Mouse (Mus musculus): Measurements from ENCODE around the gene Pitpnc1.

Gene Pitpnc1

DNA sequence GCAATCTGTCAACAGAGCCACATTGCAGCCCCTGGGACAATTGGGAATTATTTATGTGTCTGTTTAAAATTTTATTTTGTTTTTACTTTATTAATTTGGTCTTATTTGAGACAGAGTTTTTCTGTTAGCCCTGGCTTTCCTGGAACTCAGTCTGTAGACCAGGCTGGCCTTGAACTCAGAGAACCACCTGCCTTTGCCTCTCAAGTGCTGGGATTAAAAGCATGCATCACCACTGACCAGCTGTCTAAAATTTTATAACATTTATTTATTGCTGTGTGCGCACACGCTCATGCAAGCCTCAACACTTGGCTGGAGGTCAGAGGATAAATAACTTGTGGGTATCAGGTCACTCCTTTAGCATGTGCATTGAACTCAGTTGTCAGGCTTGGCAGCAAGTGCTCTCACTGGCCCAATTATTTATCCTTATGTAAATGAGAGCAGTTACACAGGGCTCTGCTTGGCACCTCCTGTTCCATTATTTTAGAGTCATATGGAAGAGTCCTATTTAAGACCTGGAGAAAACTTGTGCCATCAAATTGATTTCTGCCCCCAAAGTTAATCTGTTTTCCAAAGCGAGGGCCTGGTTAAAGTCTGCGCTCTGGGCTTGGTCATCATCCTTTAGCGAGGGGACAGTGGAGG is 237.1 kb downstream of the Pitpnc1 start:
- DNase-seq (ENCODE audit: low read depth, low spot score): no peak

DNA sequence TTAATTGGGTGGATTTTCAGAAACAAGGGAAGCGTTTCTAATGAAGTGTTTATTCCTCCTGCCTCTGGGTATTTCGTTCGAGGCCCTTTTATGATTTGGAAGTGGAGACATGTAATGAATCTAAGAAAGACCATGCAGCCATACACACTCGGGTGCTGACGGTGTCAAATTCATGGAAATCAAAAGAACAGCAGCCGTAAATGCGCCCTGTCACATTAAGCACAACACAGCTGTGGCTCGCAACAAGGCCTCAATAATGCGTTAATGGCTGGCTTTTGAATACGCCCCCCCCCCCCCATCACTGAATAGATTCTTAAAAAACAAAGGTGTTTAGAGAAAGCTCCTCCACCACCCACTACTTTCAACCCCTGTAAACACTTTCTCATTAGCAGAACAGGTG is 240.4 kb downstream of the Pitpnc1 start:
- DNase-seq (ENCODE audit: low read depth, low spot score): no peak

GRCm38 (mm10) chr11:107226431-107226830 is 244.1 kb downstream of the Pitpnc1 start:
- DNase-seq (ENCODE audit: low read depth, low spot score): no peak

DNA sequence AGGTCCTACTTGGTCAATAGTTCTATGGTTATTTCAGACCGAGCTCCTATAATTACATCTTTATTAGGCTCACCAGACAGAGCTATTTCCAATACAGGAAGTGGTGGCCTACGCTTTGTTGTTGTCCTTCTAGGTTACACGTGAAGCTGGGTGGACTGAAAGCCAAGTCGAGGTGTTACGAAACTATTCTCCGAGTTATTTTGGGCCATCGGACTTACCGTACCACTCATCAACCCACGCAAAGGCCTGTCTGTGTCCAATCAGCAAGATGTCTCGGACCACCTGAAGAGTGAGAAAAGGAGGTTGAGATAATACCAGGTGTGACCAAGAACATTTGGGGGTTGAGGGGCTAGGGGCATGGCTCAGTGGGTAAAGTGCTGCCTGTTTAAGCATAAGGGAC is 244.5 kb downstream of the Pitpnc1 start:
- DNase-seq (ENCODE audit: low read depth, low spot score): no peak

GRCm38 (mm10) chr11:107225301-107225700 is 245.2 kb downstream of the Pitpnc1 start:
- DNase-seq (ENCODE audit: low read depth, low spot score): no peak

GRCm38 (mm10) chr11:107223667-107224214 is 246.8 kb downstream of the Pitpnc1 start:
- DNase-seq (ENCODE audit: low read depth, low spot score): peak; percentile 12

- DNase-seq (ENCODE audit: low read depth, low spot score): no peak
These were observed 247.3 kb downstream of the Pitpnc1 start for GRCm38 (mm10) chr11:107223169-107223561.

- no peak for DNase-seq (ENCODE audit: low read depth, low spot score)
These were observed 247.8 kb downstream of the Pitpnc1 start for GRCm38 (mm10) chr11:107222531-107223168.

- no peak for DNase-seq (ENCODE audit: low read depth, low spot score)
These were observed 255.4 kb downstream of the Pitpnc1 start for GRCm38 (mm10) chr11:107215111-107215510.

DNA sequence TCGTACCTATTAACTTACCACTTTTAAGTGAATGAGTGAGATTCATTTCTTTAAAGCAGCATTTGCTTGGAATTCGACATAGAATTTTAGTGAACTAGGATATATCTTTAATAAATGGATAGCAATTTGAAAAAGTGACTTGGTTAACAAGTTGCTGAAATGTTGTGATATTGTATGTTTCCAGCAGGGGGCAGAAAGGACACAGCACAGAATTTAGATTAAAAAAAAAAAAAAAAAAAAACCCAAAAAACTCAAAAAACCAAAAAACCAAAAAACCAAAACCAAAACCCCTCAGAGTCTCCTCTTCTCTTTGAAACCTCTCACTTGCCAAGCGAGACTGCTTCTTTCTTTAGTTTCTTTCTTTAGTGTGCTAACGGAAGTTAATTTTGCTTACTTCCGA is 256.8 kb downstream of the Pitpnc1 start:
- peak; percentile 71 for DNase-seq (ENCODE audit: low read depth, low spot score)

GRCm38 (mm10) chr11:107209818-107210217 is 260.7 kb downstream of the Pitpnc1 start:
- no peak for DNase-seq (ENCODE audit: low read depth, low spot score)

- no peak for DNase-seq (ENCODE audit: low read depth, low spot score)
These were observed 268.7 kb downstream of the Pitpnc1 start for GRCm38 (mm10) chr11:107201773-107202172.

DNA sequence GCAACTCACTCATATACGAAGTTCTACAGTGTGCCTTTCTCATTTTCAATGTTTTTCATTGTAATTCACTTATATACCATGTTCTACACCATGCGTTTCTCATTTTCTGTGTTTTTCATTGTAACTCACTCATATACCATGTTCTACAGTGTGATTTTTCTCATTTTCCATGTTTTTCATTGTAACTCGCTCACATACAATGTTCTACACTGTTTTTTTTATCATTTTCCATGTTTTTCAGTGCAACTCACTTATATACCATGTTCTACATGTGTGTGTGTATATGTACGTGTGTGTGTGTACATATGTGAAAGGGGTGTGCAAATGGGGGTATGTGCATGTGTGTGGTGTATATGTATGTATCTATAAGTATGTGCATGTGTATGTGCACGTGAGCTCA is 271.2 kb downstream of the Pitpnc1 start:
- no peak for DNase-seq (ENCODE audit: low read depth, low spot score)

DNA sequence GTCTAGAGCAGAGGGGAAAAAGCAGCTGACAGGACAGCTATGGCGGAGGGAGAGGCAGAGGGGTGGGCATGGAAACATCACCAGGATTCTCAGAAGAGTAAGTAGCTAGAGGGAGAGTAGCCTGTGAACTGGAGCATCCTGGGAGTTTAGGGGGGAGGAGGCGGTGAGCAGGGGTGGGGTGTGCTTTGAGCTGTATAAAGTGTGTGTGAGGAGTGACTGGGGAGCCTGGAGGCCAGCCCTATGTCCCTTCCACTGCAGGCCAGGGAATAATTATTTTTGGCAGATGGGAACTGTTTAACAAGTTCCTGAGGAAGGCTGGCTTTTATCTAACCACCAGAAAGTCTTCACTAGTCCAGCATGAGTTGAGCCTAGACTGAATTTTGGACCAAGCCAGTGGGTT is 275.2 kb downstream of the Pitpnc1 start:
- no peak for DNase-seq (ENCODE audit: low read depth, low spot score)

GRCm38 (mm10) chr11:107190376-107190775 is 280.1 kb downstream of the Pitpnc1 start:
- DNase-seq (ENCODE audit: low read depth, low spot score): no peak

- peak; percentile 100 for DNase-seq (ENCODE audit: low read depth, low spot score)
These were observed 281.6 kb downstream of the Pitpnc1 start, which contains the start of gene Nol11 for GRCm38 (mm10) chr11:107188565-107189552. Gene Nol11, minus strand, starts transcription at chr11:107189381.

DNA sequence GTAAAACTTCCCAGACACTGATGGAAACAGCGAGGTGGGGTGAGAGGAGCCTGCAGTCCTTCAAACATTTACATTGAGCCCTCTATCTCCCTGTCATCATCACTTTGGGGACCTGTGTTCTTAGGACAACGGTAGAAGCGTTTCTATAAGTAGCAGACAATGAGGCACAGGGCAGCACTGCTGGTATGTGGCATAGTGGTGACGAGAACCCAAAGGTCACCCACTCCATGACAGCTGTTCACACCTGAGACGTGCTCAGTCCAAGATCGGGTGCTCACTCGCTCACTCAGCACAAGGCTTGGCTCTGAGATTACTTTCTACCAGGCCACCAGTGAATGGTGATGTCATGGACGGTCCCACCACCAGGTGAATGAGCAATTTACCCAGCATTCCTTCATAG is 286.7 kb downstream of the Pitpnc1 start:
- no peak for DNase-seq (ENCODE audit: low read depth, low spot score)

DNA sequence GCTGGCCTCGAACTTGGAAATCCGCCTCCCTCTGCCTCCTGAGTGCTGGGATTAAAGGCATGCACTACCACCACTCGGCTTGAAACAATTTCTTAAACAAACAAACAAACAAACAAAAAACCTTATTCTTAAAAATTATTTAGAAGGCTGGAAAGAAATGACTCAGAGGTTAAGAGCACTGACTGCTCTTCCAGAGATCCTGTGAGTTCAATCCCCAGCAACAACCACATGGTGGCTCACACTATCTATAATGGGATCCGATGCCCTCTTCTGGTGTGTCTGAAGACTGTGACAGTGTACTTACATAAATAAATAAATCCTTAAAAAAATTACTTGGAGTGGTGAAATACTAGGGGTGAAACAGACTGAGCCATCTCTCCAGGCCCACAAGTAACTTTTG is 309.3 kb downstream of the Pitpnc1 start:
- no peak for DNase-seq (ENCODE audit: low read depth, low spot score)

GRCm38 (mm10) chr11:107159034-107159433 is 311.5 kb downstream of the Pitpnc1 start:
- DNase-seq (ENCODE audit: low read depth, low spot score): peak; percentile 43

Data from mesoderm, embryonic 11.5 days (tissue).